In genomic region chr4:120161166-120161949, GRCm38 (mm10) we compare ENCODE assay signal across 9 mouse cellular contexts. TPM values are rescaled to one million over a fixed set of nuclear protein-coding genes. Genes with fewer than 3 reads are reported as not detected.
DNase-seq lines count a peak whose midpoint lies in the region; ATAC-seq and TF ChIP-seq lines count a peak whose summit lies in the region.
"Had no signal": no experiment of that assay in that cellular context is flagged by ENCODE, and none has a peak within 500 bp of the region (broad histone marks: within the 10 kb centered on the region; RNA-seq: fewer than 3 reads in every experiment).

Gene Edn2 (plus strand): TSS chr4:120161206.

- no peak within 1 kb of the TSS for H3K4me3 ChIP-seq in liver, embryonic 11.5 days (ENCODE audit: low read depth, low read length)
- no peak within 1 kb of the TSS; the same call in 1 of the 2 replicates for H3K4me3 ChIP-seq in gastrocnemius, adult 2 months
- H3K4me3 ChIP-seq in intestine, embryonic 14.5 days (ENCODE audit: low read depth, low read length) = peak within 1 kb of the TSS; percentile 12; the same call in 1 of the 2 replicates
- no peak within 1 kb of the TSS for H3K4me3 ChIP-seq in lung, embryonic 14.5 days (ENCODE audit: low read depth, low read length)

- no peak within 1 kb of the TSS for H3K27ac ChIP-seq in liver, embryonic 11.5 days (ENCODE audit: low read depth, low read length)
- no peak within 1 kb of the TSS for H3K27ac ChIP-seq in gastrocnemius, adult 2 months
- no peak within 1 kb of the TSS for H3K27ac ChIP-seq in intestine, embryonic 14.5 days (ENCODE audit: low read depth)
- no peak within 1 kb of the TSS for H3K27ac ChIP-seq in lung, embryonic 14.5 days (ENCODE audit: low read depth)

- peak; percentile 44 for DNase-seq in liver
- no peak for DNase-seq in liver, embryonic 11.5 days (ENCODE audit: low spot score)
- peak; percentile 89 for DNase-seq in gastrocnemius, adult 2 months
- peak; percentile 85 for DNase-seq in intestine, embryonic 14.5 days (ENCODE audit: low spot score)
- peak; percentile 84 for DNase-seq in lung, embryonic 14.5 days
- peak; percentile 88 for DNase-seq in testis, postnatal 10 days (ENCODE audit: low spot score)
- DNase-seq in c-Kit-positive CD71-positive TER-119-positive erythroid progenitor cells, embryonic 14.5 days (ENCODE audit: low spot score) = no peak

- H3K27me3 ChIP-seq in liver, embryonic 11.5 days (replicated peaks; ENCODE audit: control insufficient read depth, insufficient read depth, low read length) = peaks cover 5% of the 10 kb centered on the region; the same call in 1 of the 2 replicates
- H3K27me3 ChIP-seq in intestine, embryonic 14.5 days (replicated peaks; ENCODE audit: control insufficient read depth, insufficient read depth, low read length) = no peaks in the 10 kb centered on the region
- no peaks in the 10 kb centered on the region for H3K27me3 ChIP-seq in lung, embryonic 14.5 days (ENCODE audit: insufficient read depth, low read length)

- no peak for TF ChIP-seq CTCF in gastrocnemius, adult 2 months (IDR thresholded peaks at IDR 0.05)
- TF ChIP-seq CTCF in lung, embryonic 14.5 days (IDR thresholded peaks at IDR 0.05; ENCODE audit: low read depth) = no peak; the same call in 1 of the 2 replicates

- WGBS in liver, embryonic 11.5 days = 39% methylated on average over 29 of the region's 29 CpGs
- 29% methylated on average over 28 of the region's 29 CpGs for WGBS in intestine, embryonic 14.5 days
- 34% methylated on average over 29 of the region's 29 CpGs for WGBS in lung, embryonic 14.5 days

- ATAC-seq in liver, embryonic 11.5 days (replicated peaks; ENCODE audit: low FRiP score) = no peak
- peak; percentile 80 for ATAC-seq in intestine, embryonic 14.5 days (replicated peaks; ENCODE audit: low FRiP score, low TSS enrichment, low read depth)
- ATAC-seq in lung, embryonic 14.5 days (ENCODE audit: insufficient read depth) = peak; percentile 79
- ATAC-seq in activated CD4-positive, CD25-positive, alpha-beta regulatory T cell, adult 4 months = no peak

- no peaks in the 10 kb centered on the region for H3K36me3 ChIP-seq in liver, embryonic 11.5 days (ENCODE audit: control insufficient read depth, insufficient read depth, low read length)
- H3K36me3 ChIP-seq in intestine, embryonic 14.5 days (ENCODE audit: control insufficient read depth, insufficient read depth, low read length) = no peaks in the 10 kb centered on the region
- no peaks in the 10 kb centered on the region for H3K36me3 ChIP-seq in lung, embryonic 14.5 days (ENCODE audit: insufficient read depth)

- no peak within 1 kb of the TSS for H3K9ac ChIP-seq in liver, embryonic 11.5 days (ENCODE audit: low read depth, low read length)
- H3K9ac ChIP-seq in intestine, embryonic 14.5 days (ENCODE audit: low read length) = peak within 1 kb of the TSS; percentile 8; the same call in 1 of the 2 replicates
- no peak within 1 kb of the TSS for H3K9ac ChIP-seq in lung, embryonic 14.5 days

- H3K4me2 ChIP-seq in liver, embryonic 11.5 days = no peak within 1 kb of the TSS
- H3K4me2 ChIP-seq in intestine, embryonic 14.5 days (ENCODE audit: low read length) = peak within 1 kb of the TSS; percentile 39
- peak within 1 kb of the TSS; percentile 48 for H3K4me2 ChIP-seq in lung, embryonic 14.5 days

- intact Hi-C loops in gastrocnemius, adult 2 months (cut with DNase I) = no loop called here

- H3K4me1 ChIP-seq in liver, embryonic 11.5 days (replicated peaks; ENCODE audit: control insufficient read depth, insufficient read depth, low read length) = no peaks in the 10 kb centered on the region
- peaks cover 22% of the 10 kb centered on the region for H3K4me1 ChIP-seq in intestine, embryonic 14.5 days (replicated peaks; ENCODE audit: control insufficient read depth, insufficient read depth, low read length)
- peaks cover 4% of the 10 kb centered on the region; the same call in 1 of the 2 replicates for H3K4me1 ChIP-seq in lung, embryonic 14.5 days (ENCODE audit: insufficient read depth)

- no peaks in the 10 kb centered on the region for H3K9me3 ChIP-seq in liver, embryonic 11.5 days (ENCODE audit: control insufficient read depth, low read length)
- no peaks in the 10 kb centered on the region for H3K9me3 ChIP-seq in intestine, embryonic 14.5 days (ENCODE audit: control insufficient read depth, low read length)
- no peaks in the 10 kb centered on the region for H3K9me3 ChIP-seq in lung, embryonic 14.5 days (ENCODE audit: low read depth, low read length)

RNA-seq across cellular contexts. Expression of gene Edn2, which starts in this region (rescaled TPM):
- polyA plus RNA-seq in liver, embryonic 11.5 days (2014; fragmentation: Nextera tagmentation; extraction: Ambion mirVana) = 0.25 and 0.59 TPM in 2 replicates
- total RNA-seq in gastrocnemius, adult 2 months (2021) = not detected
- polyA plus RNA-seq in intestine, embryonic 14.5 days (2014; fragmentation: Nextera tagmentation; extraction: Ambion mirVana) = 4.4 and 4.7 TPM in 2 replicates
- 0.34 and 0.78 TPM in 2 replicates for polyA plus RNA-seq in lung, embryonic 14.5 days (2014; fragmentation: Nextera tagmentation; extraction: Ambion mirVana)
- not detected for polyA plus RNA-seq in activated CD4-positive, CD25-positive, alpha-beta regulatory T cell, adult 4 months (2017; shearing (Covaris generic))
- total RNA-seq: gastrocnemius, postnatal 36 days had no signal

Comparison
In these comparisons a context has a peak if more than half of its experiments do, and no peak if none do; other contexts are left out.
1. DNase-seq: peak in liver (single experiment), intestine, embryonic 14.5 days (single experiment) and testis, postnatal 10 days (single experiment); none in liver, embryonic 11.5 days (single experiment) and c-Kit-positive CD71-positive TER-119-positive erythroid progenitor cells, embryonic 14.5 days (single experiment).
2. Peak in DNase-seq in gastrocnemius, adult 2 months; RNA of the gene not detected or under 1 TPM.
3. Peak in DNase-seq, ATAC-seq and H3K4me2 ChIP-seq in lung, embryonic 14.5 days; RNA of the gene not detected or under 1 TPM.